Comparison of ENCODE assay signal across 12 mouse cellular contexts in the genomic region with DNA sequence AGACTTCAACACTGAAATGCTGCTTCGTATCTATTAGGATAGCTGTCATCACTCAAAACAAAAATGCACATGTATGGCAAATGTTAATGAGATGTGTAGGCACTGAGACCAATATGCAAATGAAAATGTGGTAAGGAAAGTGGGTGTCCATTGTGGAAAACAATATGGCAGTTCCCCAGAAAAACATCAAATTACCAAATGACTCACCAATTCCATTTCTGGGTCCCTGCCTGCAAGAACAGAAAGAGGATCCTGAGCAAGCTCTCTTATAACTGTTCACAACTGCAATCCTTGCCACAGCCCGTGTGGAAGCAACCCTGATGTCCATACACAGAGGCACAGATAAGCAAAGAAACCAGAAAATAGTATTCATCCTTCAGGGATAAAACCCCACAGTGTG.
"Had no signal": no experiment of that assay in that cellular context is flagged by ENCODE, and none has a peak within 500 bp of the region (broad histone marks: within the 10 kb centered on the region; RNA-seq: fewer than 3 reads in every experiment).

No protein-coding gene starts in this region.

- DNase-seq: kidney, adult 18-20 months; kidney, adult 9 months; kidney, postnatal 14 days; kidney, postnatal 4 days; layer of hippocampus, postnatal 36 days; liver; lung, adult 18-20 months; lung, postnatal 10 days; lung, postnatal 36 days; thymus, adult 2 months; thymus, postnatal 14 days; thymus, postnatal 4 days had no signal
